Mouse (Mus musculus) stomach, postnatal 0 days (tissue): Measurements from ENCODE around the gene Bcl11a.

Source experiments
- CTCF ChIP-seq: IDR thresholded peaks from 2 replicates; pipeline ENCODE4 v1.5.1; 2016; ENCODE audit warnings: antibody characterized with exemption, low read depth, mild to moderate bottlenecking, moderate library complexity
- EP300 ChIP-seq: optimal IDR thresholded peaks from 2 replicates; pipeline ENCODE3; 2016; ENCODE audit warnings: antibody characterized with exemption

- TF ChIP-seq CTCF (no peak), EP300 (no peak)
Measured at GRCm38 (mm10) chr11:24200310-24200709, 122.5 kb downstream of the Bcl11a start.
